Mouse (Mus musculus): ENCODE measurements at regions not wholly inside any gene's neighbourhood (a gene's known extent, or its start where the extent isn't known, plus 50 kb on each side); places are given as distances from the start of the nearest gene placed in this dataset.

DNA sequence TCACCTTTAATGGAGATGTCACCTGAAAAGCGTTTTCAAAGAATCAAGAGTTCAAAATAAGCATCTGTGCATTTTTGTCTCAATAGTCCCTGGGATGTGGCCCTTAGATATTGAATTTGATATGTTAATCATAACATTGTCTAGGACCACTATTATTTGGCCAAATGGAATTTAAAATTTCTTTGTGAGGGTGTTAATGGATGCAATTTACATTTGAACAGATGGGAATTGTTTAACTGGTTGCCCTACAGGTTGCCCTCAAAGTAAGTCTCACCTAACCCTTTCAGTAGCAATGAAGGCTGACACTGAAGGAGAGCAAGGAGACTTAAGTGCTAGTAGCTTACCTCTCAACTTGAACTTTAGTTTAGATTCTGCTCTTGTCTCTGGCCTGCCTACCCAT is 207.9 kb upstream of the Tmc3 start:
- H3K27ac ChIP-seq (replicated peaks; ENCODE audit: low read depth, low read length), result no peak overlapping the region
- no peak for DNase-seq (ENCODE audit: low spot score)
- WGBS, result 81% methylated on average over 1 of the region's 1 CpGs

DNA sequence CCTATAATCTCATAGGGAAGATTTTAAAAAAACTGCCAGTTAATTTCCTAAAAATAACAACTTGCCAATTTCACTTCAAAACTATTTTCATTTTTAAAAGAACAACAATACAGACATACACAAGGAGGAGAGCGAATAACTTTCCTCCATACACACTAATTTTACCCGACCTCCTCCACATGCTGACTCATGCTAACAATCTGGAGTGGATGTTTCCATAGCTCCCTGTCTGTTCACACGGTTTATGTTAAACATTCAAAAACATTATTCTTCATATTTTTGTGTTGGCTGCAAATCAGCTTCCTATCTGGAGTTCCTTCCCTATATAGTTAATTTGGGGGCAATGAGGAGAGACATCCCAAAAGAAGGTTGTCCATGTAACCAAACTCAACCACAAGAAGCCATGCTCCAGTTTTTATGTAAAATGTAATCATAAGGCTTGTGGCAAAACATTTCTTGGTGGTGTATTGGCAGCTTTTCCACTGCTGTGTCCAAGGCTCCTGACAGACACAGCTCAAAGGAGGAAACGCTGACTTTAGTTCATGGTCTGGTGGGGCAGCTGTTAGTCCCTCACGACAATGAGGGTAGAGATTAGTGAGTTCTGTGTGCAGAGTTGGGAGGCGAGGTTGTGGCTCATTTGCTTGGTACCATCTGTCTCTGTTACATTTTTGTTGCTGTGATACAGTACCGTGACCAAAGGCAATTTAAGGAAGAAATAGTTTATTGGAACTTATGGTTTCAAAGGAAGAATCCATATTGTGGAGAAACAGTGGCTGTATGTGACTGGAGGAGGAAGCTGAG is 203.1 kb upstream of the Tmc3 start:
- Histone ChIP-seq H3K4me1 (ENCODE audit: control insufficient read depth, insufficient read depth, low read length) (no peaks in the 10 kb centered on the region), H3K27ac (replicated peaks; ENCODE audit: low read depth, low read length) (no peak overlapping the region), H3K27me3 (ENCODE audit: control insufficient read depth, insufficient read depth, low read length) (no peaks in the 10 kb centered on the region), H3K4me2 (ENCODE audit: low read depth, severe bottlenecking) (no peak overlapping the region), H3K4me3 (ENCODE audit: low read depth, low read length) (no peak overlapping the region), H3K36me3 (ENCODE audit: control insufficient read depth, insufficient read depth, low read length) (no peaks in the 10 kb centered on the region), H3K9me3 (ENCODE audit: control insufficient read depth, low read length) (no peaks in the 10 kb centered on the region), H3K9ac (ENCODE audit: low read length) (no peak overlapping the region)
- 80% methylated on average over 7 of the region's 7 CpGs for WGBS
- DNase-seq (ENCODE audit: low spot score), result no peak
- ATAC-seq (ENCODE audit: insufficient number of reproducible peaks, low FRiP score, low TSS enrichment, low read depth), result no peak

More for the DNA sequence above, 207.9 kb upstream of the Tmc3 start:
- H3K4me1 ChIP-seq (ENCODE audit: control insufficient read depth, insufficient read depth, low read length), result no peaks in the 10 kb centered on the region
- no peak for ATAC-seq (ENCODE audit: insufficient number of reproducible peaks, low FRiP score, low TSS enrichment, low read depth)
- H3K36me3 ChIP-seq (ENCODE audit: control insufficient read depth, insufficient read depth, low read length), result no peaks in the 10 kb centered on the region
- H3K4me3 ChIP-seq (ENCODE audit: low read depth, low read length), result no peak overlapping the region
- H3K4me2 ChIP-seq (ENCODE audit: low read depth, severe bottlenecking), result no peak overlapping the region
- H3K27me3 ChIP-seq (ENCODE audit: control insufficient read depth, insufficient read depth, low read length), result no peaks in the 10 kb centered on the region
- H3K9me3 ChIP-seq (ENCODE audit: control insufficient read depth, low read length), result no peaks in the 10 kb centered on the region
- H3K9ac ChIP-seq (ENCODE audit: low read length), result no peak overlapping the region

DNA sequence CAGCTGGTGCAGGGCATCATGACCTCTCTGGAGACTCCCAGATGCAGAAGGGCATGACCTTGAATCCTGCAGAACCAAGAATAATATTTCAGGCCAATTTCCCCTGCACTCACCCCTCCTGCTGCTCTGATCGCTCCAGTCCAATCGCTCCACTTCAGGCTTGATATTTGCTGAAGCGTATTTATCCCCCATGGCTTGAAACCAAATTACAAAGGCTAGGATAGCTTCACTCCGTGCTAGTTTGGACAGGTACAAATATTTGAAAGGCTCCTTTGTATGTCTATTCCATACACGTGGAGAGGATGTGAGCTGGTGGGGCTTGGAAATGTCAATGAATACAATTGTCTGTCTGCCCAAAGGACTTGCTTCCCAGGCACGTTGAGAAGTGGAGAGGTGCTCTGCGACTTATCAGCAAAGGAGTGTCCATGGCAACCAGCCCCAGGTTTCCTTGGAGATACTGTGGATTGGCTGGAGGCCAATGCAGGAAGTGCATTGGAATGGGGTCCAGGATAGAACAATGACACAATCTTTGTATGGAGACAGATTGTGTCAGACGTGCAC is 201.8 kb upstream of the Tmc3 start:
- H3K27me3 ChIP-seq (ENCODE audit: control insufficient read depth, insufficient read depth, low read length), result no peaks in the 10 kb centered on the region
- no peaks in the 10 kb centered on the region for H3K9me3 ChIP-seq (ENCODE audit: control insufficient read depth, low read length)
- no peaks in the 10 kb centered on the region for H3K4me1 ChIP-seq (ENCODE audit: control insufficient read depth, insufficient read depth, low read length)
- no peak overlapping the region for H3K4me3 ChIP-seq (ENCODE audit: low read depth, low read length)
- no peak overlapping the region for H3K4me2 ChIP-seq (ENCODE audit: low read depth, severe bottlenecking)
- no peak overlapping the region for H3K9ac ChIP-seq (ENCODE audit: low read length)
- WGBS, result 70% methylated on average over 8 of the region's 8 CpGs
- no peak overlapping the region for H3K27ac ChIP-seq (replicated peaks; ENCODE audit: low read depth, low read length)
- ATAC-seq (ENCODE audit: insufficient number of reproducible peaks, low FRiP score, low TSS enrichment, low read depth) (no peak), DNase-seq (ENCODE audit: low spot score) (no peak)
- no peaks in the 10 kb centered on the region for H3K36me3 ChIP-seq (ENCODE audit: control insufficient read depth, insufficient read depth, low read length)

DNA sequence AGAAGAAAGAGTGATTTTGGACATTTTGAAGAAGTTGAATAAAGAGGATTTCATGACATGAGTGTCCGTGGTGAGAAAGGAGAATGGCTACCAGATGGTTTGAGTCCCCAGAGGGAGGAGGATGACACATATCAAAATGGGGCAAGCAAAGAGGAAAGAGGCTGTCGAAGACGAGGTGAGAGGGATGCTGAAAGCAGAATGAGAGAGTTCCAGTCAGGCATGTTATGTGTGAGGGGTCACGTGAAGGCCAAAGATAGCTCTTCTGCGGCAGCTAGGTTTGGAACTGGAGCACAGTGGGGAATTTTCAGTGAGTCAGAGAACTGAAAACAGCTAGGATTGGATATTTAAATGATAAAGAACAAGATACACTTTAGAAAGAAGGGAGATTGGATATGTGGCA is 193.3 kb upstream of the Tmc3 start:
- H3K27ac ChIP-seq (replicated peaks; ENCODE audit: low read depth, low read length), result no peak overlapping the region

DNA sequence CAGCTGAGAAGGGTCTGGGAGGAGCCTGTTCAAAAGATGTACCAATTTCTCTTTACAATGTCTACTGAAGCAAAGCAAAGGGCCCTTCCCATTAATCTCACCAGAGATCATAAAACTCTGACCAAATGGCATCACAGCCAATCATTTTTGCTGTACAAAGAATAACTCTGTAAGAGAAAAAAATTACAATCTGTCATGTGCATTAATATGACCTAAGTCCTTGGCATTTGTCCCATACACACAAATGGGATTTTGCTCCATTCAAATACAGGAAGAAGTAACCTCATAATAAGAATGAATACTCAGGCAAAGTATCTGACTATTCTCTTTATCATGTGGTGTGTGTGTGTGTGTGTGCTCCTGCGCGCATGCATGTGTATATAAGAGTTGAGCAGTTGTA is 192.5 kb upstream of the Tmc3 start:
- no peak for DNase-seq (ENCODE audit: low spot score)
- H3K4me1 ChIP-seq (ENCODE audit: control insufficient read depth, insufficient read depth, low read length), result no peaks in the 10 kb centered on the region

More for the DNA sequence above, 193.3 kb upstream of the Tmc3 start:
- WGBS, result 86% methylated on average over 5 of the region's 5 CpGs
- ATAC-seq (ENCODE audit: insufficient number of reproducible peaks, low FRiP score, low TSS enrichment, low read depth) (no peak), DNase-seq (ENCODE audit: low spot score) (no peak)
- H3K4me2 ChIP-seq (ENCODE audit: low read depth, severe bottlenecking), result no peak overlapping the region
- no peaks in the 10 kb centered on the region for H3K27me3 ChIP-seq (ENCODE audit: control insufficient read depth, insufficient read depth, low read length)
- no peaks in the 10 kb centered on the region for H3K36me3 ChIP-seq (ENCODE audit: control insufficient read depth, insufficient read depth, low read length)
- no peaks in the 10 kb centered on the region for H3K4me1 ChIP-seq (ENCODE audit: control insufficient read depth, insufficient read depth, low read length)
- no peaks in the 10 kb centered on the region for H3K9me3 ChIP-seq (ENCODE audit: control insufficient read depth, low read length)
- H3K4me3 ChIP-seq (ENCODE audit: low read depth, low read length), result no peak overlapping the region
- H3K9ac ChIP-seq (ENCODE audit: low read length), result no peak overlapping the region

DNA sequence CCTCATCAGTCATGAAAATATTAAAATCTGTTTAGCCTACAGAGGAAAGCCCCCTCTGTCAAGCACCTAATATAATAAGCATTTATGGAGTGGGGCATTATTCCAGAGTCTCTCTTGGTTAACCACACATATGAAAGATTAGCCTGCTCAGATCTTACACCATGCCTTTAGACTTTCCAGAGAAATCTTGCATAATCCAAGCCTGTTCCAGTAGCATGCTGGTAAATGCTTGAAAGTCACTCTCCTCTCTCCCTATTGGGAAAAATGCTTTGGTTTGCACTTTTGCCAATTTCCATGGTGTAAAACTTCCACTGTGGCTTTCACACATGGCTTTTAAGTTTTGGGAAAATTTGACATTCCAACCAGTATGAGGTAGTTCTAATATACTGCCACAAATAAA is 192.1 kb upstream of the Tmc3 start:
- H3K4me3 ChIP-seq (ENCODE audit: low read depth, low read length), result no peak overlapping the region
- DNase-seq (ENCODE audit: low spot score) (no peak), ATAC-seq (ENCODE audit: insufficient number of reproducible peaks, low FRiP score, low TSS enrichment, low read depth) (no peak)
- no peak overlapping the region for H3K4me2 ChIP-seq (ENCODE audit: low read depth, severe bottlenecking)
- H3K9ac ChIP-seq (ENCODE audit: low read length), result no peak overlapping the region
- H3K4me1 ChIP-seq (ENCODE audit: control insufficient read depth, insufficient read depth, low read length), result no peaks in the 10 kb centered on the region
- H3K27me3 ChIP-seq (ENCODE audit: control insufficient read depth, insufficient read depth, low read length), result no peaks in the 10 kb centered on the region
- no peak overlapping the region for H3K27ac ChIP-seq (replicated peaks; ENCODE audit: low read depth, low read length)
- no peaks in the 10 kb centered on the region for H3K36me3 ChIP-seq (ENCODE audit: control insufficient read depth, insufficient read depth, low read length)
- no peaks in the 10 kb centered on the region for H3K9me3 ChIP-seq (ENCODE audit: control insufficient read depth, low read length)

More for the DNA sequence above, 192.5 kb upstream of the Tmc3 start:
- no peak for ATAC-seq (ENCODE audit: insufficient number of reproducible peaks, low FRiP score, low TSS enrichment, low read depth)
- no peak overlapping the region for H3K9ac ChIP-seq (ENCODE audit: low read length)
- H3K27ac ChIP-seq (replicated peaks; ENCODE audit: low read depth, low read length), result no peak overlapping the region
- no peak overlapping the region for H3K4me2 ChIP-seq (ENCODE audit: low read depth, severe bottlenecking)
- H3K27me3 ChIP-seq (ENCODE audit: control insufficient read depth, insufficient read depth, low read length), result no peaks in the 10 kb centered on the region
- no peak overlapping the region for H3K4me3 ChIP-seq (ENCODE audit: low read depth, low read length)
- 97% methylated on average over 2 of the region's 2 CpGs for WGBS
- H3K36me3 ChIP-seq (ENCODE audit: control insufficient read depth, insufficient read depth, low read length), result no peaks in the 10 kb centered on the region
- no peaks in the 10 kb centered on the region for H3K9me3 ChIP-seq (ENCODE audit: control insufficient read depth, low read length)

DNA sequence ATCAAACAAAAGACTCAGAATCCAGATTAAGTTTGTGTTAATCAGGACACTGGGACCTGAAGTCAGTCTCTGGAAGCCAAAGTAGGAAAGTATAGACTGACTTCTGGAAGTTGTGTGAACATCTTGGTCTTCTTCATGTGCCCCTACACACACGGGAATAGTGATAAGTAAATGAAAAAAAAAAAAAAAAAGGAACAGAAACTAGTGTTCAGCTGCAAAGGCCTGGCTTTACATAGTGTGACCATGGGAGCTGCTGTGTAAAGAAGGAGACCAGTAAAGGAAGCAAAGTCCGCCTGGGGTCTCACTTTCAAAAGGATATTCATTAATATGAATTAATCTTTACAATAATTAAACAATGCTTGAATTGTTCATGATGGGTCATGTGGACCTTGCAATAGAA is 190.6 kb upstream of the Tmc3 start:
- no peak overlapping the region for H3K4me3 ChIP-seq (ENCODE audit: low read depth, low read length)
- ATAC-seq (ENCODE audit: insufficient number of reproducible peaks, low FRiP score, low TSS enrichment, low read depth), result no peak
- WGBS, result 82% methylated on average over 2 of the region's 2 CpGs
- H3K27me3 ChIP-seq (ENCODE audit: control insufficient read depth, insufficient read depth, low read length), result no peaks in the 10 kb centered on the region
- no peaks in the 10 kb centered on the region for H3K36me3 ChIP-seq (ENCODE audit: control insufficient read depth, insufficient read depth, low read length)
- H3K27ac ChIP-seq (replicated peaks; ENCODE audit: low read depth, low read length), result no peak overlapping the region
- no peak for DNase-seq (ENCODE audit: low spot score)
- no peaks in the 10 kb centered on the region for H3K4me1 ChIP-seq (ENCODE audit: control insufficient read depth, insufficient read depth, low read length)
- H3K9ac ChIP-seq (ENCODE audit: low read length), result no peak overlapping the region
- no peaks in the 10 kb centered on the region for H3K9me3 ChIP-seq (ENCODE audit: control insufficient read depth, low read length)
- H3K4me2 ChIP-seq (ENCODE audit: low read depth, severe bottlenecking), result no peak overlapping the region

DNA sequence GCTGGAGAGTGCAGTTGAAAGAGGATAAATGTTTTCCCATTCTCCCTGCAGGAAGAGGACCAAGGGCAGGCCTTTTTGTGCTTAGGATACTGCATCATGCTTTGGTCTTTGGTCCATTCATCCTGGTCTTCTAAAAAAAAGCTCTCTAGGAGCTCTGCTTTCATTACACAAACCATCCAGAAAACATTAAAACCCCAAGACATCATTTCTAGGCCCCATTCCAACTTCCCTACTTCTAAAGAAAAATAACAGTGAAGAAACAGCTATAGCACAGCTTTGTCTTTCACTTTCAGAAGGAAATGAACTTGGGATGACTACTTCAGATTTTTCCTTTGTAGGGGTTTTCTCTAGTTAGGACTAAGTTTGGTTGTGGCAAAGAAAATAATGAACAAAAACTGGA is 185.1 kb upstream of the Tmc3 start:
- no peaks in the 10 kb centered on the region for H3K9me3 ChIP-seq (ENCODE audit: control insufficient read depth, low read length)
- no peak for ATAC-seq (ENCODE audit: insufficient number of reproducible peaks, low FRiP score, low TSS enrichment, low read depth)
- no peak for DNase-seq (ENCODE audit: low spot score)
- no peaks in the 10 kb centered on the region for H3K4me1 ChIP-seq (ENCODE audit: control insufficient read depth, insufficient read depth, low read length)
- no peaks in the 10 kb centered on the region for H3K27me3 ChIP-seq (ENCODE audit: control insufficient read depth, insufficient read depth, low read length)
- H3K4me2 ChIP-seq (ENCODE audit: low read depth, severe bottlenecking), result no peak overlapping the region
- H3K36me3 ChIP-seq (ENCODE audit: control insufficient read depth, insufficient read depth, low read length), result no peaks in the 10 kb centered on the region
- no peak overlapping the region for H3K27ac ChIP-seq (replicated peaks; ENCODE audit: low read depth, low read length)
- no peak overlapping the region for H3K4me3 ChIP-seq (ENCODE audit: low read depth, low read length)
- no peak overlapping the region for H3K9ac ChIP-seq (ENCODE audit: low read length)

DNA sequence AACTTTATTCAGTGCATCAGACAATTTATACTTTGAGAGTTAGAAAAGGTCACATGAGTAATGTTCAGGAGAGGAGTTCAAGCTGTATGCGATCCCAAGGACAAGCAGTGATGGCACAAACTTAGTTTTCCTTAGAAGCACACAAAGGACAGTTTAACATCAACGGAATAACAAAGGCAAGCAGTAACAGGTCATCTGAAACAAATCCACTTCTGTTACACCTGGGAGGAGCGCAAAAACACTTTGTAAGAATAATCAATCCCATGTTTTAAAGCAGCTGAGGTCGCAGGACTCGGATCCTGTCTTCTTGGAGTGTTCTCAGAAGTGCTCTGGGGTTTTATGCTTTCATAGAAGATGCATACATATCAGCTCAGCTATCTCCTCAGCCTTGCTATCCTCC is 183.7 kb upstream of the Tmc3 start:
- 82% methylated on average over 5 of the region's 5 CpGs for WGBS
- no peak overlapping the region for H3K4me3 ChIP-seq (ENCODE audit: low read depth, low read length)
- no peaks in the 10 kb centered on the region for H3K36me3 ChIP-seq (ENCODE audit: control insufficient read depth, insufficient read depth, low read length)
- ATAC-seq (ENCODE audit: insufficient number of reproducible peaks, low FRiP score, low TSS enrichment, low read depth) (no peak), DNase-seq (ENCODE audit: low spot score) (no peak)
- no peak overlapping the region for H3K9ac ChIP-seq (ENCODE audit: low read length)
- H3K4me2 ChIP-seq (ENCODE audit: low read depth, severe bottlenecking), result no peak overlapping the region
- no peaks in the 10 kb centered on the region for H3K9me3 ChIP-seq (ENCODE audit: control insufficient read depth, low read length)
- H3K4me1 ChIP-seq (ENCODE audit: control insufficient read depth, insufficient read depth, low read length), result no peaks in the 10 kb centered on the region
- H3K27ac ChIP-seq (replicated peaks; ENCODE audit: low read depth, low read length), result no peak overlapping the region
- H3K27me3 ChIP-seq (ENCODE audit: control insufficient read depth, insufficient read depth, low read length), result no peaks in the 10 kb centered on the region
